Mouse (Mus musculus) olfactory bulb, adult 2 months (tissue): ENCODE results near the gene Pld1.

Experiments
- CTCF ChIP-seq: fragments of 200-500 bp; IDR thresholded peaks from 2 replicates; pipeline ENCODE4 v1.5.1; 2012; ENCODE audit warnings: low read depth, mild to moderate bottlenecking, low read length, moderate library complexity; ENCODE audit not compliant: insufficient read depth
- POLR2A ChIP-seq: fragments of 200-500 bp; IDR thresholded peaks from 2 replicates; pipeline ENCODE4 v1.6.1; 2012; ENCODE audit warnings: mild to moderate bottlenecking, low read depth, low read length, moderate library complexity; ENCODE audit not compliant: insufficient read depth

GRCm38 (mm10) chr3:28013441-28013840, 74.9 kb downstream of the Pld1 start:
- TF ChIP-seq POLR2A (no peak), CTCF (no peak)
